Mouse (Mus musculus): Measurements from ENCODE around the gene Colca2. TPM values are rescaled to one million over a fixed set of nuclear protein-coding genes. Genes with fewer than 3 reads are reported as not detected.

The Colca2 gene
- polyA plus RNA-seq, 1 experiment from 2014 or later: 3.3 TPM

DNA sequence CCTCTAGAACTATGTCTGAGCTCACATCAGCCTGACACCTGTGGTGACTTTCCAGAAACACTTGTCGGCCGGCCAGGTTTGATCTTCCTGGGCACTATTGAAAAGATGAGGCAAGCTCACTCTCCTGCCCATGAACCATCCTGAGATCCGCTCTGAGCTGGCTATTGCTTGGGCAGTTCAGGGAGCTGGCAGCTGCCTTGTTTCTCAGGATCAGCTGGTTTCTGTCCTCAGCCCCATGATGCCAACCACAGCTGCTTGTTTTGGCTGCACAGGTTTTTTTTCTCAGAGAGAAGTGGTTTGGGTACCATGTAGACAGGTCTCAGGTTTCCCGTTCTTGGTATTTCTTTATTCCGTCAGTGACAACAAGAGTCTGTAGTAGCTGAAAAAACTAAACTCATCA is 19.9 kb downstream of the Colca2 start:
- Histone ChIP-seq H3K4me2 (replicated peaks) (no peak overlapping the region), H3K36me3 (no peaks in the 10 kb centered on the region), H3K9ac (no peak overlapping the region), H3K4me3 (no peak overlapping the region), H3K9me3 (no peaks in the 10 kb centered on the region), H3K4me1 (no peaks in the 10 kb centered on the region), H3K27ac (no peak overlapping the region), H3K27me3 (no peaks in the 10 kb centered on the region)
- no peak for ATAC-seq (ENCODE audit: low FRiP score, low read depth)
- 86% methylated on average over 5 of the region's 5 CpGs for WGBS

DNA sequence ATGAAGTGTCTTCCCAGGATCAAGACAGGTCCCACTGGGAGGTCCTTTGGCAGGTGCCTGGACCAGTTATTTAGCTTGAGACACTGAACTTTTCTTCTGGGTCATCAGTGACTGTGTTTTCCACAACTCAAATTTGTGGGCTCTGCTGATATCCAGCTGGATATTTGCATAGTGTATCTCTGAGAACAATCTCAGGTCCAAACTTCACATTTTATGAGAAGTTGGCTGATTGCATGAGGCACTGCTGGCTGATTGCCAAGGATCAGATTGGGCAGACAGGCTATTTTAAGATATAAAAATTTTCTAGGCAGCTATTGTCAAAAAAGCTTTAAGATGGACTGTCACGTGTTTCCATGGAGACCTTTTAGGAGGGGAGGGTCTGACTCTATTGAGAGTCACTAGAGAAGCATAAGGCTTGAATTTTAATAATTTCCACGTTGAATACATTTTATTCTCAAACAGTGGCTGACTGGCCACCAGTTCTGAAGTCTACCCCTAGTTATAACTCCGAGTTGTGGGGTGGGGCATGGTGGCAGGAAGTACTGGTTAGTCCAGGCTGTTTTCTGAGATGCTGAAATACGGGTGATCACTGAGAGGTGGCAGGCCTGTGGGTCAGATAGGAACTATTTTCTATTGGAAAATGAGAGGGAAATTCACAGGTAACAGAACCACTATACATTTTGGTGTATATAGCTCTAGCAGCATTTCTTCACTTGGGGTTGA is 21.4 kb downstream of the Colca2 start:
- Histone ChIP-seq H3K9ac (no peak overlapping the region), H3K4me2 (replicated peaks) (no peak overlapping the region), H3K4me3 (no peak overlapping the region), H3K27ac (no peak overlapping the region), H3K4me1 (peaks cover 2% of the 10 kb centered on the region), H3K27me3 (no peaks in the 10 kb centered on the region), H3K9me3 (no peaks in the 10 kb centered on the region), H3K36me3 (no peaks in the 10 kb centered on the region)
- no peak for ATAC-seq (ENCODE audit: low FRiP score, low read depth)
- 71% methylated on average over 4 of the region's 4 CpGs for WGBS

DNA sequence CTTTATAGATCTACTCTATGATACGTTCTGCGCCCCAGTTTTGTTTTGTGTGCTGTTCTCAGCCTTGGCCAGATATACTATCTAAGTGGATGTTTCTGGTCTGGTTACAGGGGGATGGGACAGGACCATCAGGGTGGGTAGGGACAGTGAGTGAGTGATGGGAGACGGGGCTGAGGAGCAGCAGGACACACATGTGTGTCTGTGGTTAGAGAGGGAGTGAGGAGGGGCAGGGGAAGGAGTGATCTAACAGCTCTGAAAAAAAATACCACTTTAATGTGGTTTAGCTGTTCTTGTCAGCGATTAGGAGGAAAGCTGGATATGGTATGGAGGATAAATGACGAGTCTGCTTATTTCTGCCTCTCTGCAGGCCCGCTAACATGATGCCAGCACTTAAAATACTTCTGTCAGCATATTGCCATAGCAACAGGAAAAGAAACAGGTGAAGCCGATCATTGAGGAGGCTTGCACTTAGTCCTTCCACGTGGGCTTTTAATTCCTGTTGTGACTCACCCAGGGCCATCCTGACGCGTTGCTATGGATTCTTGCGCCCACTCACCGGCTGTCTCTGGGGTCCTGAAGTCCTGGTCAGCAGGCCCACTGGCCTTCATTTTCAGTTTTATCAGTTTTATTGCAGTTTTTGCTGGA is 39.5 kb downstream of the Colca2 start:
- no peak overlapping the region for H3K4me2 ChIP-seq (replicated peaks)
- ATAC-seq (ENCODE audit: low FRiP score, low read depth): no peak
- 54% methylated on average over 12 of the region's 12 CpGs for WGBS

DNA sequence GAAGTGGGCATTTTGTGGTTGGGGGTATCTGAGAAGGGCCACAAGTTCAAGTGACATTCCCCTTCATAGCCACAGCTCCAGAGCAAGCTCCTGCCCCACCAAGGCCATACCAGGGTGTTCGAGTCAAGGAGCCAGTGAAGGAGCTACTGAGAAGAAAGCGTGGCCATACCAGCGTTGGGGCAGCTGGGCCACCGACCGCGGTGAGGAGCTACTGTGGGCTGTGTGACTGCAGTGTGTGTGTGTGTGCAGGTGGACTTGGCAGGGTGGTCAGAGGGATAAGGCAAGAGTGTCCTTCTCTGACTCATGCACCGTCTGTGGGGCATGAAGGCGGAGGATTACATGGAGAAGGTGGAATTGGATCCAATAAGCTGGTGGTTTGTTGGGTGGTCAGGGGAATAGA is 46.2 kb downstream of the Colca2 start:
- H3K4me2 ChIP-seq (replicated peaks): no peak overlapping the region
- no peak overlapping the region for H3K27ac ChIP-seq
- no peaks in the 10 kb centered on the region for H3K4me1 ChIP-seq

More for the DNA sequence above, 39.5 kb downstream of the Colca2 start:
- Histone ChIP-seq H3K27ac (no peak overlapping the region), H3K27me3 (no peaks in the 10 kb centered on the region), H3K9ac (no peak overlapping the region), H3K9me3 (no peaks in the 10 kb centered on the region), H3K4me1 (no peaks in the 10 kb centered on the region), H3K36me3 (no peaks in the 10 kb centered on the region), H3K4me3 (no peak overlapping the region)

DNA sequence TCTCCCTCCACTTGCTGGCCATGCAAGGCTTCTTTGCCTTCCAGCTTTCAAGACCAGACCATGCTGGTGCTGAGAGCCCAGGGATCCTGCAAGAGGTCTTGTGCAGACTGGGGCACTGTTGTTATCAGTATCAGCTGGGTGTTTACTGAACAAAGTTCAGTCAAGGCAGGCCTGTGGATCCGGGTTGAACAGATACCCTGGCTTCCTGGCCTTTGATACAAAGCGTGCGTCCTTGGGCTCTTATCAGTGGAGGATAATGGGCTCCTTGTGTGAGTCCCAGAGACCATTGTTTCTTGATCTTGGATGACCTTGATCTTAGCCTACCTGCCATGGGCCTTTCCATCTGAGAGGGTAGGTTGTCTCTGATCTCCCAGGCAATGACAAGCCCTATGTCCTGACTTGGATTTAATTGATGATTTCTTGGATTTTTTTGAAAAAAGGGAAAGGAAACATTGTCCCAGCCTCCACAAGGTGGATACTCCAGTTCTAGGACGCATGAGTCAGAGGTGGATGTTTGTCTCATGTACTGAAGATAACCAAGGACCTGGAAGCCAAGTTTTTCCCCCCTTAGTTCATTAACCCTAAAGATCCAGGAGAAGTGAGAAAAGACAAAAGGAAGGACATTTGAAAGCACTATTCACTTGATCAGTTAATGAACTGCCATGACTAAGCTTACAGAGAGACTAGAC is 47.5 kb downstream of the Colca2 start:
- Histone ChIP-seq H3K4me3 (no peak overlapping the region), H3K9me3 (no peaks in the 10 kb centered on the region), H3K9ac (no peak overlapping the region), H3K27me3 (no peaks in the 10 kb centered on the region), H3K27ac (no peak overlapping the region), H3K4me2 (replicated peaks) (no peak overlapping the region), H3K4me1 (no peaks in the 10 kb centered on the region), H3K36me3 (no peaks in the 10 kb centered on the region)
- no peak for ATAC-seq (ENCODE audit: low FRiP score, low read depth)
- 75% methylated on average over 4 of the region's 4 CpGs for WGBS

More for the DNA sequence above, 46.2 kb downstream of the Colca2 start:
- 95% methylated on average over 8 of the region's 8 CpGs for WGBS
- no peak overlapping the region for H3K4me3 ChIP-seq
- no peak overlapping the region for H3K9ac ChIP-seq
- no peaks in the 10 kb centered on the region for H3K36me3 ChIP-seq
- H3K27me3 ChIP-seq: no peaks in the 10 kb centered on the region
- no peaks in the 10 kb centered on the region for H3K9me3 ChIP-seq
- no peak for ATAC-seq (ENCODE audit: low FRiP score, low read depth)

DNA sequence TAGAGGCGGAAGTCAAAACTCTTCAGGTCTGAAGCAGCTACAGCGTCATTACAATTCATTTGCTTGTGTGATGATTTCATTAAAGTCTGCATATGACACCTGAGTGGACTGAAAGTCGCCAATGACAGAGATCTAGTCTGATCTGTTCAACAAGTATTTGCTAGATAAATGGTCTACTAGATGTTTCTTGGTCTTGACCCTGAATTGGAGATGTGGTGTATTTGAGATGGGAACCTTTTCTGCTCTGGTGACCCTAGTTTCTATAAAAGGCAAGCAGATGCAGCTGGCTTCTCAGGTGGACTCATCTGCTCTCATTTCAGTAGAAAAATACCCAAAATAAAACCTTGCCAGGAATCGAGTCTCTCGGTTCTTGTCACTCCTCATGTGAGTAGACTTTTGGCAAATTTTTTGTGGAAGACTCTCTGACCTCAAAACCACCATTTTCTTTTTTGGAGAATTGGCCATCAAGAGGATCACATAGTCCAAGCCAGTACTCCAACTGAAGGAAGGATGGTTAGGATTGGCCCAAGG is 52.7 kb downstream of the Colca2 start:
- no peak overlapping the region for H3K27ac ChIP-seq
- 86% methylated on average over 5 of the region's 5 CpGs for WGBS
- H3K4me2 ChIP-seq (replicated peaks): no peak overlapping the region
- no peaks in the 10 kb centered on the region for H3K27me3 ChIP-seq
- no peaks in the 10 kb centered on the region for H3K4me1 ChIP-seq
- H3K36me3 ChIP-seq: no peaks in the 10 kb centered on the region
- H3K9me3 ChIP-seq: no peaks in the 10 kb centered on the region
- H3K4me3 ChIP-seq: no peak overlapping the region
- no peak overlapping the region for H3K9ac ChIP-seq
- ATAC-seq (ENCODE audit: low FRiP score, low read depth): no peak

Other genes starting within 250 kb of the Colca2 start
- gene Btg4, start 217.7 kb downstream of the Colca2 start, polyA plus RNA-seq (2015; fragmentation: Nextera tagmentation; extraction: Ambion mirVana): not detected in 2 replicates
- 8.4 and 8.6 TPM in 2 replicates for gene Layn, start 201.5 kb downstream of the Colca2 start, polyA plus RNA-seq (2015; fragmentation: Nextera tagmentation; extraction: Ambion mirVana)
- not detected in 2 replicates for gene 4833427G06Rik, start 176.5 kb downstream of the Colca2 start, polyA plus RNA-seq (2015; fragmentation: Nextera tagmentation; extraction: Ambion mirVana)
- gene Gm32742, start 113.1 kb downstream of the Colca2 start, polyA plus RNA-seq (2015; fragmentation: Nextera tagmentation; extraction: Ambion mirVana): not detected in 2 replicates
- gene Pou2af1, start 64.9 kb downstream of the Colca2 start, polyA plus RNA-seq (2015; fragmentation: Nextera tagmentation; extraction: Ambion mirVana): not detected in 2 replicates
- gene 1810046K07Rik, start 50.3 kb upstream of the Colca2 start, polyA plus RNA-seq (2015; fragmentation: Nextera tagmentation; extraction: Ambion mirVana): 0.60 and 0.67 TPM in 2 replicates